Mouse (Mus musculus) stomach, embryonic 15.5 days (tissue): ENCODE data around the gene Aldob. TPM values are rescaled to one million over a fixed set of nuclear protein-coding genes. Genes with fewer than 3 reads are reported as not detected.

ENCODE experiments used
- ATAC-seq: fragments of 200-750 bp; cut with Nextera tagmentation; 2 replicates; pipeline ENCODE4 v1.8.0; 2017; ENCODE audit warnings: low read depth, moderate number of reproducible peaks, moderate TSS enrichment; ENCODE audit not compliant: insufficient read depth, low FRiP score
- H3K27ac ChIP-seq: fragments of 300-500 bp; sonication (generic); 2 replicates; pipeline ENCODE4 v1.5.1; 2015; ENCODE audit warnings: mild to moderate bottlenecking, inconsistent platforms
- H3K27me3 ChIP-seq: fragments of 300-500 bp; sonication (generic); replicated peaks from 2 replicates; pipeline ENCODE4 v1.6.1; 2015; ENCODE audit warnings: inconsistent platforms
- H3K36me3 ChIP-seq: fragments of 300-500 bp; sonication (generic); 2 replicates; pipeline ENCODE4 v1.6.1; 2015; ENCODE audit warnings: inconsistent platforms
- H3K4me1 ChIP-seq: fragments of 300-500 bp; sonication (generic); 2 replicates; pipeline ENCODE4 v1.6.1; 2015; ENCODE audit warnings: inconsistent platforms
- H3K4me2 ChIP-seq: fragments of 300-500 bp; sonication (generic); 2 replicates; pipeline ENCODE4 v1.6.1; 2015; ENCODE audit warnings: mild to moderate bottlenecking, inconsistent platforms
- H3K4me3 ChIP-seq: fragments of 300-500 bp; sonication (generic); replicated peaks from 2 replicates; pipeline ENCODE4 v1.5.1; 2015; ENCODE audit warnings: inconsistent platforms
- H3K9ac ChIP-seq: fragments of 300-500 bp; sonication (generic); 2 replicates; pipeline ENCODE4 v1.6.1; 2015; ENCODE audit warnings: inconsistent platforms
- H3K9me3 ChIP-seq: fragments of 300-500 bp; sonication (generic); 2 replicates; pipeline ENCODE4 v1.6.1; 2016; ENCODE audit warnings: inconsistent platforms
- WGBS: fragments of 180-500 bp; shearing (Covaris S2); methylation state at CpG from one replicate; pipeline ENCODE4 v1.1.7; 2015; 5-methylcytosine and 5-hydroxymethylcytosine counted together
- polyA plus RNA-seq: library from polyadenylated mRNA; unstranded; fragments of >200 nt; fragmentation: Nextera tagmentation; extraction: Ambion mirVana; gene quantifications from 2 replicates; pipeline ENCODE4 v1.2.1, GENCODE M21; 2015

Gene Aldob
- 77.3 and 88.5 TPM in 2 replicates for polyA plus RNA-seq

DNA sequence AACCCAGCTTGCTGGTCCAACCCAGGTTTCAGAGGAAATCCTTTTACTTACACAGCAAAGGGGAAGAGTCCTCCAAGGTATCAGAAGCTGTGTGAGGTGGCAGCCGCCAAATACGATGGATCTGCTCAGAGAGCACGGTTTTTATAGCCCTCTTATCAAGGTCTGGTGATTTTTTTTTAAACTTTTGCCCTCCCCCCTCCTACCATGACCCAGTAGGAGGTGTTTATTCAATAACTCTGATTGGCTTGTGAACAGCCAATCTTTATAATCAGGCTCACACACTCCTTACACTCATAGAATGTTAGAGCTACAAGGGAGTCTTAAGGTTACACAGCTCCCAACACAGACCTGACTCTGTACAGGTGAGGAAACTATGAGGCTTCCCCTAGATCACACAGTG lies at the start of gene Aldob:
Aldob (minus strand) TSS at position 164 of the 400 bp plus-strand sequence.
- H3K4me1 ChIP-seq, result no peaks in the 10 kb centered on the region
- WGBS, result 35% methylated on average over 3 of the region's 3 CpGs
- H3K4me3 ChIP-seq, result no peak within 1 kb of the TSS
- H3K9me3 ChIP-seq, result no peaks in the 10 kb centered on the region
- no peaks in the 10 kb centered on the region for H3K36me3 ChIP-seq
- H3K4me2 ChIP-seq, result no peak within 1 kb of the TSS
- no peak within 1 kb of the TSS for H3K9ac ChIP-seq
- no peak; the same call in 1 of the 2 replicates for ATAC-seq
- H3K27ac ChIP-seq, result no peak within 1 kb of the TSS
- no peaks in the 10 kb centered on the region for H3K27me3 ChIP-seq

DNA sequence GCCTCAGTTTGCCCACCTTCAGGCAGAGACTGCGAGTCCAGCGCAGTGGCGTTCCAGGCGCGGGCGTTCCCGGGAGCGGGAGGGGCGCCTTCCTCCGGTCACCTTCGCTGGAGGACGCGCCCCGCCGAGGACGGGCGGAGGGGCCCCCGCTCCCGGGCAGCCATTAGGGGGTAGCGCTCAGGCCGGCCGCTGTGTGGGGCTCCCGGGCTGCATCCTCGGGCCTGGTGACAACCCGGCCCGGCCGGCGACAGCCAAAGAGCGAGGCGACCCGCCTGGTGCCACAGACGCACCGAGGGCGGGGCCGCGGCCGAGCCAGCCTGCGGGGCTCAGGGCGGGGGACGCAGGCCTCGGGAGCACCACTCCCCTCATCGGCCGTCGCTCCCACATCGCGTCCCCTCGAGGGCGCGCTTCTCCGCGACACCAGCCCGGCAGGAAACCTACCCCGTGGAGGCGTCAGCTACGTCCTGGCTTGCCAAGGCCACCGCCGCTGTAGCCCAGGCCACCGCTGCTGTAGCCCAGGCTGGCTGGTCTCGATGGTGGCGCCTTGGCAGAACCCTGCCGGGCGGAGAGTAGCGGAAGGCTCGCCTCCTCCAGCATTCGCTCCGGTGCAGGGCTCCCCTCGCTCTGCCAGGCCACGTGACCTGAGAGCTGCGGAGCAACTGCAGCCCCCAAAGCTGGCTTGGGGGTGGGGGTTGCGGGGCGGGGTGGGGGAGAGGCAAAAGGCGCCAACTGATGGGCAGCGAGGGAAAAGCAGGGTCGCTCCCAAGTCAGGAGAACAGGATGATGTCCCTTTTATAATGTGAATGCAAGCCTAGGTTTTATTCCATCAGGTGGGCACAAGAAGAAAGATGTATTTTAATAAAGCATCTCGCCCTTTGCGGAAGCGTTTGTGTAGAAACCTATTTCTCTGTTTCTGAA lies 48.1 kb upstream of the Aldob start, which contains the start of gene Tmem246:
Tmem246 (minus strand) TSS at position 694 of the 918 bp plus-strand sequence.
- peak; percentile 91 for ATAC-seq
- H3K4me3 ChIP-seq, result peak within 1 kb of the TSS; percentile 83
- H3K27me3 ChIP-seq, result no peaks in the 10 kb centered on the region
- peak within 1 kb of the TSS; percentile 83 for H3K9ac ChIP-seq
- H3K27ac ChIP-seq, result peak within 1 kb of the TSS; percentile 88
- H3K4me2 ChIP-seq, result peak within 1 kb of the TSS; percentile 93
- no peaks in the 10 kb centered on the region for H3K9me3 ChIP-seq
- no peaks in the 10 kb centered on the region for H3K36me3 ChIP-seq
- under 1% methylated on average over 73 of the region's 77 CpGs for WGBS
- no peaks in the 10 kb centered on the region for H3K4me1 ChIP-seq

DNA sequence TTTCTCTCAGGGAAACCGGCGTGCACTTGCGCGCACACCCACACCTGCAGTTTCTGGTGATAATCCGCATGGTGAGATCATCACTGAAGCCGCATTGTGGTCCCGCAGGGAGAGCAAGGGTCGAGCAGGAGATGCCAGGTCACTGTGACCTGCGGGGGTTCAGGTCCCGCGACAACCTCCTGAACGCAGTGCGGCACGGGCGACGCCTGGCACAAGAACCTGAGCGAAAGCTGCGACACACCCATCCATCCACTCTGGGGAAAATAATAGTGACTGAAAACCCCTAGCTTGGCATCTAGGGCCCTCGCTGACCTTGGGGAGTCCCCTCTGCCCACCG lies 47.5 kb upstream of the Aldob start:
- Histone ChIP-seq H3K4me1 (no peaks in the 10 kb centered on the region), H3K27ac (peak overlapping the region; percentile 88), H3K27me3 (no peaks in the 10 kb centered on the region), H3K4me2 (peak overlapping the region; percentile 93), H3K36me3 (no peaks in the 10 kb centered on the region), H3K9ac (peak overlapping the region; percentile 83), H3K9me3 (no peaks in the 10 kb centered on the region), H3K4me3 (peak overlapping the region; percentile 83)
- no peak; the same call in 1 of the 2 replicates for ATAC-seq
- WGBS, result 1% methylated on average over 20 of the region's 20 CpGs

DNA sequence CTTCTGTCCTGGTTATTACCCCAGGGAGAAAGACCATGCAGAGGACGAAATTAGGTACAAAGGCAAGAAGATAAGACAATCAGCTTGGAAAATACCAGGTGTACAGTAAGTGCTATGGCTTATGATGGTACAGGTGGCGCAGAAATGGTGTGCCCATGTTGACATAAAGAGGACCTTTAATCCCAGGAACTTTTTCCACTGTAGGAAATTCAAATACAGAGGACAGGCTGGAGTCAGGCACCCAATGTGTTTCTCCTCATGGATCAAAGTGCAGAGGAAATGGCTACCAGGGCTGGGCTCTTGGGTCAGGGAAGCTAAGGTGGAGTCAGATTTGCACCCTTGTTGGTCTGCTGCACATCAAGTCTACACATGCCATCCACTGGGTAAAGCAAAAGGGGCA lies 40.8 kb upstream of the Aldob start:
- Histone ChIP-seq H3K4me3 (no peak overlapping the region), H3K27ac (no peak overlapping the region), H3K9me3 (no peaks in the 10 kb centered on the region), H3K4me2 (no peak overlapping the region), H3K4me1 (no peaks in the 10 kb centered on the region), H3K27me3 (no peaks in the 10 kb centered on the region), H3K36me3 (no peaks in the 10 kb centered on the region; the same call in 1 of the 2 replicates), H3K9ac (no peak overlapping the region)
- ATAC-seq, result no peak
- WGBS, result 75% methylated on average over 2 of the region's 2 CpGs

DNA sequence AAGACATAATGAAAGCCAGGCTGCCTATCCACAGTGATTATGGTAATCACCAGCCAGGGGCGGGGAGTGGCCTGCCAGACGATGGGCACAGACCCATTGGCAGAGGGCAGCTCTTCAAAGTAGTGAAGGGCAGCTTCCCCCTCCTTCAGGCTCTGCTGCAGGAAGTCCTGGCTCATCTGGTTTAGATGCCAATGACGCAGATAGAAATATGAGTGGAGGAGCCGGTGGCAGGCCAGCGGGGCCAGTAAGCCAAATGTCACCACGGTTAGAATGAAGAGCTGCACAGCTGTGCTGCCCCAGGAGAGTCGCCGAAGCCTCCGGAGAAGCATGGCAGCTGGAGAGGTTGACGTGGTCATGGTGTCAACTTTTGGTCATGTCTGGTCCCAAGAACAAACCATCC lies 37.5 kb upstream of the Aldob start:
- Histone ChIP-seq H3K9me3 (no peaks in the 10 kb centered on the region), H3K27ac (no peak overlapping the region), H3K27me3 (no peaks in the 10 kb centered on the region), H3K9ac (no peak overlapping the region), H3K4me1 (peaks cover 10% of the 10 kb centered on the region; the same call in 1 of the 2 replicates), H3K4me3 (no peak overlapping the region), H3K4me2 (no peak overlapping the region), H3K36me3 (no peaks in the 10 kb centered on the region; the same call in 1 of the 2 replicates)
- ATAC-seq, result no peak
- whole genome bisulfite sequencing, result 90% methylated on average over 10 of the region's 10 CpGs

DNA sequence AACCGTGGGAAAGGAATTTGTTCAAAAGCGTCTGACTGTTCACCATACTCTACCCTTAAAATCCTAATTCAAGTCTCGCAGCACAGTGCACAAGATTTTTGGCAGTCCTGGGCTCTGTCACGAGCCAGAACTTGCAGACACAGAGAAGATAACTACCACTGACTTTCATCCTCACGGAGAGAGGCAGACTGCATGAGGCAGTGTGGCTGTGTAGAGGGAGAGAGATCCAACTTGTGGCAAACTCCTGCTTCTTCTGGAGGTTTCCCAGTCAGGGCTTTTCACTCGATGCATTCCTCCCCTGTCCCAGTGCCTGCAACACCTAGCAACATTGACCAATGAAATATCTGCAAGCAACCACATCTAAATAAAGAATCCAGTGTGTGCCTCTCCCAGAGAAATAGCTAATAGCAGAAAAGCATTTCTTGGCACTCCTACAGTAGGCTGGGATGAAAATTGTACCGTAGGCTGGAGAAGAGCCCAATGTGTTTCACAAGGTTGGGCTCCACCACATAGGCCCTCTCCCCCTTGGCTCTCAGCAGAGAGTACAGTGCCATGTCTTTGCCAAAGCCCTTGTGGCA lies 36.3 kb upstream of the Aldob start:
- WGBS, result 64% methylated on average over 7 of the region's 7 CpGs
- Histone ChIP-seq H3K27me3 (no peaks in the 10 kb centered on the region), H3K9ac (no peak overlapping the region), H3K4me3 (no peak overlapping the region), H3K36me3 (no peaks in the 10 kb centered on the region; the same call in 1 of the 2 replicates), H3K27ac (peak overlapping the region; percentile 74; the same call in 1 of the 2 replicates), H3K9me3 (no peaks in the 10 kb centered on the region), H3K4me1 (peaks cover 10% of the 10 kb centered on the region; the same call in 1 of the 2 replicates), H3K4me2 (no peak overlapping the region)
- peak; percentile 25; the same call in 1 of the 2 replicates for ATAC-seq

DNA sequence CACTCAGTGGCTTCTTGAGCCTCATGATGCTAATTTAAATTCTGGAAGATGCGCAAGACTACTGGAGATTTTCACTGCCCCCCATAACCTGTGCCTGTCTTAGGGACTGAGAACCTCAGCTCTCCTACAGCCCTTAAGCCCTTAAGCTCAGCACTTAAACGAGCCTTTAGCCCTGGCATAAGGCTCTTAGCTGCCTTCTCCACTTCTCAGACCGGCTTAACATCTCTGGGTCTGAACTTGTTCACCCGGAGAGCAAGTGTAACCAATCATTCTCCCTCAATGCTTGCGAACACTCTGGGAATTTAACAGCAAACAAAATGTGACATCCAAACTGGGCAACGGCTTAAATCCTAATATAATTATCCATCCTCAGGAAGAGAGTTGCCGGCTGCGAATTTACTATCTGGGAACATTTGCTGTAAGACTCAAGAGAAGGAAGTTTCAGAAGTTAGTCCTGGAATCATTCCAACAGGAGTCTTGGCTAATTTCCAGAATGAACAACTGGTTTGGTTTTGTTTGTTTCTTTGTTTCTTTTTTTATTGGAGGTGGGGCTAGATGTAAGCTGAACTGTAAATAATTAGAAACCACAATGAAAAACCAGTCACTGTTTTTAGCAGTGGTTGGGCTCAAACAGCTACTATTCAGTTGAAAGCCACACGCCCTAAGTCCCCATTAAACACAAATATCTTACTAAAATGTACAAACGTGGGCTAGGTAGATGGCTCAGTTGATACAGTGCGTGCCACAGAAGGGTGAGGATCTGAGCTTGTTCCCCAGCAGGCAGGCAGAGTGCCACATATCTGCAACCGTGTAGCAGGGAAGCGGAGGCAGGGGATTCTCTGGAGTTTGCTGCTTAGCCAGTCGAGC lies 34.9 kb upstream of the Aldob start:
- no peaks in the 10 kb centered on the region; the same call in 1 of the 2 replicates for H3K36me3 ChIP-seq
- no peak overlapping the region for H3K9ac ChIP-seq
- H3K9me3 ChIP-seq, result no peaks in the 10 kb centered on the region
- H3K27me3 ChIP-seq, result no peaks in the 10 kb centered on the region
- H3K4me1 ChIP-seq, result peaks cover 10% of the 10 kb centered on the region; the same call in 1 of the 2 replicates
- H3K27ac ChIP-seq, result peak overlapping the region; percentile 74
- peak overlapping the region; percentile 23 for H3K4me2 ChIP-seq
- peak; percentile 71; the same call in 1 of the 2 replicates for ATAC-seq
- no peak overlapping the region for H3K4me3 ChIP-seq
- 33% methylated on average over 14 of the region's 14 CpGs for WGBS

DNA sequence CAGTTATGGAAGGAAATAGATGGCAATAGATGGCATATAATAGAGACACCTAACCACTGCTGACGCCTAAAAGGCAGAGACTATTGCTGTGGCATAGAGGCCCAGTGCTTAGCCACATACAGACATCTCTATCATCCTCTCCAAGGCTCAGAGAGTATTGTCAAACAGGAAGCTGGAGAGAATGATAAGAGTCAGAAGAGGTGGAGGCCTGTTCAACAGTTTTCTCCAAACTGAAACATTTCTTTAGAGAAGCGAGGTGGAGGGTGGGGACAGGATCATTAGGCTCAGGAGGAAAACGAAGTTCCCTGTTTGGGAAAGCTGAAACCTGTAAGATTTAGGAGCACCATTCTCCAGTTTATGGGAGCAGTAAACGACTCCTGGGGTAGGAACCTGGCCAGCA lies 31.9 kb upstream of the Aldob start:
- no peak for ATAC-seq
- Histone ChIP-seq H3K27me3 (no peaks in the 10 kb centered on the region), H3K4me1 (peaks cover 10% of the 10 kb centered on the region; the same call in 1 of the 2 replicates), H3K4me2 (no peak overlapping the region), H3K36me3 (no peaks in the 10 kb centered on the region; the same call in 1 of the 2 replicates), H3K9me3 (no peaks in the 10 kb centered on the region), H3K9ac (no peak overlapping the region), H3K4me3 (no peak overlapping the region), H3K27ac (no peak overlapping the region)
- WGBS, result 67% methylated on average over 4 of the region's 4 CpGs

DNA sequence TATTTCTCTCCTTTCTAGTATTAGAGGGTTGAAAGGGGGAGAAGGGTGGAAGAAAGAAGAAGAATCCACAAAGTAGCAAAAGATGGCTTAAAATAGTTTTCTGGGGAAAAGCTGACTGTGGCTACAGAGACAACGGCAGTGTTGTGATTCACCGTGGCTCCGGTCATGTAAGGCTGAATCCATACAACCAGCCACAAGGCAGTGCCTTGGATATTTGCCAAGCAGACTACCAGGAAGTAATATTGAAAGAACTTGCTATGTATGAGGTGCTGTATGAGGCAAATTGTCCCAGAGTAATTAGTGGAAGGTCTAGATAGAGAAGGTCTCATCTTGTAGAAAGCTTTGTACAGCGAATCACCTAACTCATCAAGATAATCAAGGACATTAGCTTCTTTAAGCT lies 22.8 kb upstream of the Aldob start:
- Histone ChIP-seq H3K9ac (no peak overlapping the region), H3K4me3 (no peak overlapping the region), H3K4me1 (no peaks in the 10 kb centered on the region), H3K27ac (no peak overlapping the region), H3K4me2 (no peak overlapping the region), H3K27me3 (no peaks in the 10 kb centered on the region), H3K9me3 (no peaks in the 10 kb centered on the region), H3K36me3 (no peaks in the 10 kb centered on the region)
- ATAC-seq, result no peak
- WGBS, result 78% methylated on average over 4 of the region's 4 CpGs

DNA sequence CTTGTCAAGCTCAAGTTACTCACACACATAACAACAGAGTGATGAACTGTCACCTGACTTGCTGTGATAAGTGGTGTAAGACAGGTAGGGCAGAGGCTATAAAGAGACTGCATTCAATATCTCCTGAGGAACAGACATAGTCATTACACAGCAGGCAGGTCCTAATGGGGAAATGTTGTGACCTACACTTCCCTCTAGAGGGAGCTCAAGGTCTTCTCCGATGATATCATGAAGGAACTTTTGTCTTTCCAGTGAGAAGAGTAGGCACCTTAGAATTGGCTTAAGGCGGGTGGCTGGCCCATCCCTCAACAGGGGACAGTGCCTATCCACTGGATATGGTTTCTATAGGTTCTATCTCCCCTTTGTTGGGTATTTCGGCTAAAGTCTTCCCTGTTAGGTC lies 18.3 kb upstream of the Aldob start:
- Histone ChIP-seq H3K4me2 (no peak overlapping the region), H3K9me3 (no peaks in the 10 kb centered on the region), H3K4me1 (no peaks in the 10 kb centered on the region), H3K27me3 (no peaks in the 10 kb centered on the region), H3K4me3 (no peak overlapping the region), H3K36me3 (no peaks in the 10 kb centered on the region), H3K9ac (no peak overlapping the region), H3K27ac (no peak overlapping the region)
- ATAC-seq, result peak; percentile 58
- 16% methylated on average over 3 of the region's 3 CpGs for WGBS

DNA sequence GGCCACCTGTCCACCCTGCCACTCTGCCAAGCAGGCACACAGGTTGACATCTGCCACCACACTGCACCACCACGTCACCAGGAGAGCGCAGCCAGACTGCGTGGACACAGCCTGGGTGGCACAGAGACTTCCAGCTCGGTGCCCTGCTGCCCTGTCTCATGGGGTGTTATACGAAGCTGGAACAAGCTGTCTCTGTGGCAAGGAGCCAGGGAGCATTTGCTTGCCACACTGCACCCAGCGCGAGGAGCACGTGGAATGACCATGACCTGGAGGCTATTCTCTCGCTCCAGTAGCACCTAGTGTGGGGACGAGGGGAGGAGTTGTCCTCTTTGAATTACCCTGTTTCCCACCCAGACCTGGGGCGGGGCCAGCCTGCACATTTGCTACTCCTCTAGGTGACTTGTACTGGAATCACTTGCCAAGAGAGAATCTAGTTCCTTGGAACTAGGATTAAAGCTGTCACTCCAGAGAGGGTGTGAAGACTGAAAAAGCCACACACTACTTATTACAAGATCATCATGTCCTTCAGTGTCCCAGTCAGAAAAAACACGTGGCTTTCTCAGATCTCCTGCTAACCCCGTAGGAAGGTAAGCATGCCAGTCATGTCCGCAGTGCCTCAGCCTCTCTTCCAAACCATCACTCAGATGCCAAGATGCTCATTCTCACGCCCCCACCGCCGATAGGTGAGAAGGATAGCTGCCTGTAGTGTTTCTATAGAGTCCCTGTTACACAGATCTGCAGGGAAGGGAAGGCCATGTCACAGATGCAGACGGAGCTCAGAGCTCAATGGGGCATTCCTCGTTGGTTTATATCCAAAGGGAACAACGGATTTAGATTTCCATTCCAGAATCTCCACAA lies 10.8 kb upstream of the Aldob start:
- WGBS, result 65% methylated on average over 20 of the region's 20 CpGs
- Histone ChIP-seq H3K27me3 (no peaks in the 10 kb centered on the region), H3K9ac (no peak overlapping the region), H3K4me2 (no peak overlapping the region), H3K27ac (no peak overlapping the region), H3K36me3 (no peaks in the 10 kb centered on the region), H3K4me3 (no peak overlapping the region), H3K4me1 (no peaks in the 10 kb centered on the region), H3K9me3 (no peaks in the 10 kb centered on the region)
- ATAC-seq, result peak; percentile 66; the same call in 1 of the 2 replicates
